Mouse (Mus musculus) c-Kit-positive CD71-negative TER-119-negative erythroid progenitor cells, embryonic 14.5 days (primary cell): Measurements from ENCODE around the gene Slc9a9.

ENCODE experiments used
- DNase-seq: peaks from one replicate; pipeline ENCODE4 v3.0.0-alpha.2; 2013; ENCODE audit warnings: low read depth

The Slc9a9 gene

GRCm38 (mm10) chr9:94838479-94839031, 168.8 kb downstream of the Slc9a9 start:
- no peak for DNase-seq

GRCm38 (mm10) chr9:94839204-94839603, 169.5 kb downstream of the Slc9a9 start:
- DNase-seq, result no peak

- no peak for DNase-seq
Measured at GRCm38 (mm10) chr9:94840398-94840797, 170.7 kb downstream of the Slc9a9 start.

GRCm38 (mm10) chr9:94840972-94841371, 171.3 kb downstream of the Slc9a9 start:
- DNase-seq, result no peak

- DNase-seq, result no peak
Measured at GRCm38 (mm10) chr9:94844176-94844575, 174.5 kb downstream of the Slc9a9 start.

GRCm38 (mm10) chr9:94847624-94848023, 177.9 kb downstream of the Slc9a9 start:
- no peak for DNase-seq

- DNase-seq, result no peak
Measured at GRCm38 (mm10) chr9:94851550-94851949, 181.8 kb downstream of the Slc9a9 start.

- no peak for DNase-seq
Measured at GRCm38 (mm10) chr9:94856093-94856492, 186.4 kb downstream of the Slc9a9 start.

- DNase-seq, result no peak
Measured at GRCm38 (mm10) chr9:94868557-94868956, 198.8 kb downstream of the Slc9a9 start.

GRCm38 (mm10) chr9:94869023-94869799, 199.5 kb downstream of the Slc9a9 start:
- no peak for DNase-seq

GRCm38 (mm10) chr9:94882517-94882916, 212.8 kb downstream of the Slc9a9 start:
- DNase-seq, result no peak

- no peak for DNase-seq
Measured at GRCm38 (mm10) chr9:94883435-94883834, 213.7 kb downstream of the Slc9a9 start.

- DNase-seq, result no peak
Measured at GRCm38 (mm10) chr9:94885151-94885550, 215.4 kb downstream of the Slc9a9 start.

- DNase-seq, result no peak
Measured at GRCm38 (mm10) chr9:94889647-94890046, 219.9 kb downstream of the Slc9a9 start.

GRCm38 (mm10) chr9:94895882-94896281, 226.2 kb downstream of the Slc9a9 start:
- no peak for DNase-seq

- no peak for DNase-seq
Measured at GRCm38 (mm10) chr9:94904180-94904579, 234.5 kb downstream of the Slc9a9 start.

GRCm38 (mm10) chr9:94907020-94907610, 237.4 kb downstream of the Slc9a9 start:
- DNase-seq, result no peak

- no peak for DNase-seq
Measured at GRCm38 (mm10) chr9:94912071-94912470, 242.4 kb downstream of the Slc9a9 start.

GRCm38 (mm10) chr9:94922062-94922461, 252.4 kb downstream of the Slc9a9 start:
- no peak for DNase-seq

GRCm38 (mm10) chr9:94925845-94926244, 256.1 kb downstream of the Slc9a9 start:
- DNase-seq, result no peak

GRCm38 (mm10) chr9:94927101-94927500, 257.4 kb downstream of the Slc9a9 start:
- no peak for DNase-seq

- DNase-seq, result no peak
Measured at GRCm38 (mm10) chr9:94945569-94946135, 275.9 kb downstream of the Slc9a9 start.

GRCm38 (mm10) chr9:94947246-94947645, 277.5 kb downstream of the Slc9a9 start:
- no peak for DNase-seq
